Mouse (Mus musculus) subcutaneous adipose tissue, adult 2 months (tissue): ENCODE measurements around the gene Capsl. TPM values are rescaled to one million over a fixed set of nuclear protein-coding genes. Genes with fewer than 3 reads are reported as not detected.

Source experiments
- polyA plus RNA-seq: library from polyadenylated mRNA; depleted of rRNA; stranded (reverse); fragments of >200 nt; gene quantifications from 2 replicates; pipeline ENCODE4 v1.2.3, GENCODE M21; 2012; ENCODE audit warnings: low replicate concordance; rRNA removed

Capsl gene
- polyA plus RNA-seq: 0.21 and 2.5 TPM in 2 replicates

GRCm38 (mm10) chr15:9435534-9436180 is at the start of gene Capsl:
TSS of gene Capsl (plus strand) at chr15:9436028.

Other genes starting within 250 kb of the Capsl start
- gene Ugt3a1, start 159.1 kb upstream of the Capsl start, polyA plus RNA-seq: not detected in 2 replicates
- 0.78 and 4.8 TPM in 2 replicates for gene Ugt3a2, start 100.5 kb upstream of the Capsl start, polyA plus RNA-seq
- gene Il7r, start 94.1 kb downstream of the Capsl start, polyA plus RNA-seq: 0.40 and 0.42 TPM in 2 replicates